Mouse (Mus musculus) midbrain, embryonic 16.5 days (tissue): ENCODE data around the gene Kcnc3. TPM values are rescaled to one million over a fixed set of nuclear protein-coding genes. Genes with fewer than 3 reads are reported as not detected.

Source experiments
- ATAC-seq: fragments of 200-750 bp; cut with Nextera tagmentation; 2 replicates; pipeline ENCODE4 v1.8.0; 2017; ENCODE audit warnings: moderate TSS enrichment
- H3K27ac ChIP-seq: fragments of 300-500 bp; sonication (generic); 2 replicates; pipeline ENCODE4 v1.5.1; 2014; ENCODE audit warnings: mild to moderate bottlenecking, low read length, mixed read lengths
- H3K27me3 ChIP-seq: fragments of 300-500 bp; sonication (generic); 2 replicates; pipeline ENCODE4 v1.6.1; 2014; ENCODE audit warnings: low read depth, low read length, mixed read lengths; ENCODE audit not compliant: control insufficient read depth, insufficient read depth
- H3K36me3 ChIP-seq: fragments of 300-500 bp; sonication (generic); 2 replicates; pipeline ENCODE4 v1.6.1; 2014; ENCODE audit warnings: mild to moderate bottlenecking, low read length, moderate library complexity, mixed read lengths; ENCODE audit not compliant: control insufficient read depth, insufficient read depth
- H3K4me1 ChIP-seq: fragments of 300-500 bp; sonication (generic); 2 replicates; pipeline ENCODE4 v1.6.1; 2014; ENCODE audit warnings: mild to moderate bottlenecking, low read length, mixed read lengths; ENCODE audit not compliant: control insufficient read depth, insufficient read depth
- H3K4me2 ChIP-seq: fragments of 300-500 bp; sonication (generic); 2 replicates; pipeline ENCODE4 v1.6.1; 2014; ENCODE audit warnings: mild to moderate bottlenecking, low read length, mixed read lengths
- H3K4me3 ChIP-seq: fragments of 300-500 bp; sonication (generic); 2 replicates; pipeline ENCODE4 v1.5.1; 2014; ENCODE audit warnings: low read depth, mild to moderate bottlenecking, low read length, moderate library complexity, mixed read lengths
- H3K9ac ChIP-seq: fragments of 300-500 bp; sonication (generic); 2 replicates; pipeline ENCODE4 v1.6.1; 2014; ENCODE audit warnings: low read depth, low read length, mixed read lengths
- H3K9me3 ChIP-seq: fragments of 300-500 bp; sonication (generic); replicated peaks from 2 replicates; pipeline ENCODE4 v1.6.1; 2014; ENCODE audit warnings: mild to moderate bottlenecking, low read length, mixed read lengths; ENCODE audit not compliant: control insufficient read depth, poor library complexity, severe bottlenecking
- WGBS: fragments of 180-500 bp; shearing (Covaris S2); extraction: QIAGEN DNeasy Blood & Tissue Kit; methylation state at CpG from one replicate; pipeline ENCODE4 v1.1.7; 2014; 5-methylcytosine and 5-hydroxymethylcytosine counted together
- polyA plus RNA-seq: library from polyadenylated mRNA; unstranded; fragments of >200 nt; fragmentation: Nextera tagmentation; extraction: Ambion mirVana; gene quantifications from 2 replicates; pipeline ENCODE4 v1.2.1, GENCODE M21; 2015

Kcnc3 gene
- polyA plus RNA-seq, 1 experiment from 2014 or later = 6.4 TPM

GRCm38 (mm10) chr7:44605436-44605835 lies 15.0 kb downstream of the Kcnc3 start:
- Histone ChIP-seq H3K4me1 (no peaks in the 10 kb centered on the region), H3K4me3 (no peak overlapping the region), H3K36me3 (no peaks in the 10 kb centered on the region), H3K27me3 (peaks cover 31% of the 10 kb centered on the region), H3K9ac (no peak overlapping the region), H3K27ac (no peak overlapping the region), H3K9me3 (no peaks in the 10 kb centered on the region), H3K4me2 (no peak overlapping the region)
- ATAC-seq = no peak
- WGBS = 29% methylated on average over 7 of the region's 7 CpGs

- H3K4me1 ChIP-seq = no peaks in the 10 kb centered on the region
- H3K9me3 ChIP-seq = no peaks in the 10 kb centered on the region
- H3K4me3 ChIP-seq = 0 out of 2 replicates have a peak overlapping the region, but pooled peaks have one; percentile 8
- 12% methylated on average over 29 of the region's 29 CpGs for WGBS
- H3K27me3 ChIP-seq = peaks cover 31% of the 10 kb centered on the region
- no peak overlapping the region for H3K27ac ChIP-seq
- H3K36me3 ChIP-seq = no peaks in the 10 kb centered on the region
- ATAC-seq = no peak
- peak overlapping the region; percentile 36 for H3K4me2 ChIP-seq
- 0 out of 2 replicates have a peak overlapping the region, but pooled peaks have one; percentile 20 for H3K9ac ChIP-seq
Measured at GRCm38 (mm10) chr7:44606171-44606901, 15.9 kb downstream of the Kcnc3 start.

GRCm38 (mm10) chr7:44612192-44612591 lies 21.7 kb downstream of the Kcnc3 start:
- Histone ChIP-seq H3K9me3 (no peaks in the 10 kb centered on the region), H3K9ac (no peak overlapping the region), H3K27me3 (peaks cover 4% of the 10 kb centered on the region), H3K36me3 (no peaks in the 10 kb centered on the region), H3K4me2 (no peak overlapping the region), H3K4me3 (no peak overlapping the region), H3K4me1 (no peaks in the 10 kb centered on the region), H3K27ac (no peak overlapping the region)
- no peak for ATAC-seq
- WGBS = 70% methylated on average over 7 of the region's 7 CpGs

- peak overlapping the region; percentile 6; the same call in 1 of the 2 replicates for H3K4me3 ChIP-seq
- no peak for ATAC-seq
Measured at GRCm38 (mm10) chr7:44614041-44614688, 23.7 kb downstream of the Kcnc3 start.

GRCm38 (mm10) chr7:44615309-44615708 lies 24.8 kb downstream of the Kcnc3 start:
- Histone ChIP-seq H3K27me3 (peaks cover 4% of the 10 kb centered on the region), H3K36me3 (no peaks in the 10 kb centered on the region), H3K4me2 (no peak overlapping the region), H3K4me1 (no peaks in the 10 kb centered on the region), H3K4me3 (no peak overlapping the region), H3K9ac (no peak overlapping the region), H3K27ac (no peak overlapping the region), H3K9me3 (0 out of 2 replicates have a peak, but pooled peaks cover 3% of the 10 kb centered on the region)
- ATAC-seq = no peak
- WGBS = 13% methylated on average over 10 of the region's 10 CpGs

More at GRCm38 (mm10) chr7:44614041-44614688, 23.7 kb downstream of the Kcnc3 start:
- 6% methylated on average over 20 of the region's 20 CpGs for WGBS
- H3K9me3 ChIP-seq = no peaks in the 10 kb centered on the region
- no peak overlapping the region for H3K27ac ChIP-seq
- no peak overlapping the region for H3K9ac ChIP-seq
- peaks cover 4% of the 10 kb centered on the region for H3K27me3 ChIP-seq
- H3K36me3 ChIP-seq = no peaks in the 10 kb centered on the region
- H3K4me2 ChIP-seq = peak overlapping the region; percentile 26; the same call in 1 of the 2 replicates
- H3K4me1 ChIP-seq = no peaks in the 10 kb centered on the region

GRCm38 (mm10) chr7:44615987-44616386 lies 25.5 kb downstream of the Kcnc3 start:
- Histone ChIP-seq H3K27me3 (peaks cover 4% of the 10 kb centered on the region), H3K4me1 (no peaks in the 10 kb centered on the region), H3K36me3 (no peaks in the 10 kb centered on the region), H3K4me3 (no peak overlapping the region), H3K9ac (no peak overlapping the region), H3K4me2 (no peak overlapping the region), H3K27ac (no peak overlapping the region), H3K9me3 (0 out of 2 replicates have a peak, but pooled peaks cover 3% of the 10 kb centered on the region)
- 83% methylated on average over 14 of the region's 14 CpGs for WGBS
- ATAC-seq = no peak

GRCm38 (mm10) chr7:44617059-44617458 lies 26.6 kb downstream of the Kcnc3 start:
- H3K27ac ChIP-seq = no peak overlapping the region
- H3K4me3 ChIP-seq = no peak overlapping the region
- no peaks in the 10 kb centered on the region for H3K4me1 ChIP-seq
- no peaks in the 10 kb centered on the region for H3K36me3 ChIP-seq
- no peak overlapping the region for H3K9ac ChIP-seq
- peaks cover 4% of the 10 kb centered on the region for H3K27me3 ChIP-seq
- 82% methylated on average over 3 of the region's 3 CpGs for WGBS
- no peak for ATAC-seq
- H3K9me3 ChIP-seq = 0 out of 2 replicates have a peak, but pooled peaks cover 3% of the 10 kb centered on the region
- H3K4me2 ChIP-seq = no peak overlapping the region

GRCm38 (mm10) chr7:44623714-44624542 lies 33.5 kb downstream of the Kcnc3 start:
- Histone ChIP-seq H3K36me3 (no peaks in the 10 kb centered on the region), H3K27ac (no peak overlapping the region), H3K4me2 (no peak overlapping the region), H3K4me1 (no peaks in the 10 kb centered on the region), H3K4me3 (no peak overlapping the region), H3K9ac (no peak overlapping the region), H3K9me3 (0 out of 2 replicates have a peak, but pooled peaks cover 3% of the 10 kb centered on the region), H3K27me3 (no peaks in the 10 kb centered on the region)
- ATAC-seq = no peak
- WGBS = 50% methylated on average over 15 of the region's 18 CpGs
